Mouse (Mus musculus): ENCODE data around the gene Dlx5.

Gene Dlx5

DNA sequence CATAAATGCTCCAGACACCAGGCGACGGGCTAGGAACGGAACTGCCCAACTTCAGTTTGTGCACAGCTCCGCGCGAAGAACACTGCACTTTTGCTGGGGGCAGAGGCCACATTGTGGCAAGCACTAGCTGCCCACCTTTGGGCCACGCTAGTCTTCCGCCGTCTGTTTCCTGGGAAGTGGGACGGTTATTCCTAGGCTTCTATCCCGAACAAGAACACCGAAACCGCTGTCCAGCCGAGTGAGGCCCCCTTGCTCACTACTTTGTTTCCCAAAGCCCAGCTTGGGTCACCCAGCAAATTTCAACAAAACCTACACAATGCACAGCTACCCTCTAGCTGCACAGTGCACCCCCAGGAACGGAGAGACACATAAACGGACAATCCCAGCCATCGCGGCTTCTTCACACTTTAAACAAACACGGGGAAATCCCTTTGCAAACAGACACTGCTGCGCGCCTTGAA is 21.9 kb downstream of the Dlx5 start:
- no peak for DNase-seq (ENCODE audit: low spot score in 2 of 2)

DNA sequence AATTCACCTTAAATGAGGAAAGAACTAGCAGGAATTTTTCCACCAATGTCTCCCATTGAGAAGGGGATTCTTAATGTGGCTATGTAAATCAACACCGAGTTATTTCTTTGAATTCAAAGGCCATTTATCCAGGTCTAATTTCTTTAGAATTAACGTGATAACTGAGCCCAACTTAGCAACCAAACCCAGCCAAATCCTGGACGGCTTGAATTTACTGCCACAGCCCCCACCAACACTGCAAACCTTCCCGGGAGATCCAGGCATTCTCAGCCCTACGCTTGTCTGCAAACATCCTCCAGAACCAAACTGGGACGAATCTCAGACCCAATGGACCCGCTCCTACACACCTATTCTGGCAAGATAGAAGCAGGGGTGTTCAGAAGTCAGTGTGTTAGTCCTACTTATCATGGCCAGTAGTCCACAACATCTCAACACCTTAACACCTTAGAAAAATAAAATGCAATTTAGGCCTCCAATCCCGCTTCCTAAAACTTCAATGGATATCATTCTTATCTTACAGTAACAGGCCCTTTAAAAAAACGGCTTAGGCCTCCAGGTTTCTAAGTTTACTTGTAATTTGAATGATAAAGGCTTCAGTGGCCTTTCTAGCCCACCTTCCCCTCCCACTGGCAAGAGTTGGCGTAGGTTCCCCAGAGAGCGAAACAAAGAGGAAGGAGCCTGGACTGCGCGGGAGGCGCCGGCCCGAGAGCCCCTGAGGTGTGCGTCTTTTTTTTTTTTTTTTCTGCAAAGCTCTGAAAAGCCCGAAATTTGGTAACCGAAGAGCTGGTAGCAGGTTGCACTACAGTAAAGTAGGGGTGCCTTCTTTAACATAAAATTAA is 22.6 kb downstream of the Dlx5 start:
- no peak for DNase-seq (ENCODE audit: low spot score in 2 of 2)

DNA sequence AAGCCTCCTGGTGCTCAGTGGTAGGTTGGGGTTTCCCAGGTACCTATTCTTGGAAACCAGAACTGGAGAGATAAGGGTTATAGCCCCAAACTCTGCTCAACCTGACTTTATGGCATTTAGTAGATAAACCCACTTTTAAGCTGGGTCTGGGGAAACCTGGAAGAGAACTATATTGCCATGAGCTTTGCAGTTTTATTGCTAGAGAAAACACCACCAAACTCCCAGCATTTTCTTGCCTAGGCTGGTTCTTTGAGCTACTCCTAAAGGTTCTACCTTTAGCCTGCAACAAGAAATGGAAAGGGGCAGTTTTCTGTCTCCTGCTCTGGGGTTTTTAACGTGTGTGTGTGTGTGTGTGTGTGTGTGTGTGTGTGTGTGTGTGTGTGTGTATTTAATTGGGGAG is 23.3 kb downstream of the Dlx5 start:
- no peak for DNase-seq (ENCODE audit: low spot score in 2 of 2)

DNA sequence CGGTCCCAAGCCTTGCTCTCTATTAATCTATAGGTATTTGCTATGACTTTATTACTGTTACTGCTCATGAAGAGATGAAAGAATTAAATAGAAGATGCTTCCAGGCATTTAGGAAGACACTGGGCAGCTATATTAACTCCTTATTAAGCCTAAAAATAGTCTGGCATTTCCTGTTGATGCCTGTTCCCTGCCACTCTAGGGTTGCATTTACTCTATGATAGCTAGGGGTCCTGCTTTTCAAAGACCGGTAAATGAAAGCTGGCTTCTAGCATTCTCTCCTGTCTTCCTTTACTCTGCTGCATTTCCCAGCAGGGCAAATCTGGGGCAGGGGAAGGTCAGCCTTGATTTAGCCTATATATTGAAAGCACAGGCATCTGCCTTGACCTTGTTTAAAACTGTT is 24.1 kb downstream of the Dlx5 start:
- no peak for DNase-seq (ENCODE audit: low spot score in 2 of 2)

DNA sequence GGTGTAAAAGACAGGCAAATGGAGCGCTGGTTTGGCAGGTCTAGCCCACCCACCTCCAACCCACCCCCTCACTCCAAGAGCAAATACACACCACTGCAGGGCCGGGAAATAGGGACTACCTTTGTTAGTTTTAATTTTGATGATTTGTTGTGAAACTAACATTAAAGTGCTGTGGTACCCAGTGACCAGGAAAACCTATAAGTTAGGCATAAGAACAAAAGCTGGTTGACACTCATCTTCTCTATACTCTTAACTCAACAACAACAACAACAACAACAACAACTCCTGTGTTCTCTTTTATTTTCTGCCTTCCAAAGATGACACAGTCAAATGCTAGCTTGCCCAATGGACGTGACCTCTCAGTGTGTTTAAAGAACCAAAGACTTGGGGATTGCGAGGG is 25.0 kb downstream of the Dlx5 start:
- DNase-seq (ENCODE audit: low spot score in 2 of 2): no peak

DNA sequence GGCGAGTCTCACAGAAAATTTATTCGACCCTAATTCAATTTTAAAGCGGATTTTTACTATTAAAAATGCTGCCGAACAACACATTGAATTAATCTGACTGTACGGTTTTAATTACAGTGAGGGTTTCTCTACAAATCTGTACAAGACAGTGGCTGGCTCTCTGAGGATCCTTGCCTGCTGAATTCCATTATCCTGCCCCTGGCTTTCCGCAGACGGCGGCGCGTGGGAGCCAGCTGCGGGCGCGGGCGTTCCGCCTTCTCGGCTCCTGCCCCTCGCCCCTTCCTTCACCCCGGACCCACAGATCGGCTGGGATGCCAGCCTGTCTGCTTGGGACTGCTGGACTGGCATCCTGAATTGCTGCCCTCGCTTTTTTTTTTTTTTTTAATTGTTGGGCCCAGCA is 25.6 kb downstream of the Dlx5 start:
- no peak for DNase-seq (ENCODE audit: low spot score in 2 of 2)

DNA sequence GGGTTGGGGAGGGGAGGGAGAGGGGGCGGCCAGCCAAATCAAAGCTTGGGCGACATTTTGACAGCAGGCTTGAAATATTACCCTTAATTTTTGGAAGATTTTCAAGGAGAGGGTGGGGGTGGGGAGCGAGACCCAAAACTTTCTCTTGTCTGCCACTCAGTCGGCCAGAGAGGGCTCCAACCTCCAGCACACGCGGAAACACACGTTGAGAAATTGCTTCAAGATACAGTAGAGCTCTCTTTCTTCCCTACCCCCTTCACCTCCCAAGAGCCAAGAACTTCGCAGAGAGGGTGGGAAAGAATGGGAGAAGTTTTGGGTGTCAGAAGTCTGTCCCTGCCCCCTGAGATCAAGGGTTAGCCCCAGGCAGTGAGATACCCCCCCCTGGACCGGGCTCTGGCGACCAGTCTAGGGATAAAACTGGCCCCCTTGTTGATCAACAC is 26.1 kb downstream of the Dlx5 start:
- no peak for DNase-seq (ENCODE audit: low spot score in 2 of 2)

DNA sequence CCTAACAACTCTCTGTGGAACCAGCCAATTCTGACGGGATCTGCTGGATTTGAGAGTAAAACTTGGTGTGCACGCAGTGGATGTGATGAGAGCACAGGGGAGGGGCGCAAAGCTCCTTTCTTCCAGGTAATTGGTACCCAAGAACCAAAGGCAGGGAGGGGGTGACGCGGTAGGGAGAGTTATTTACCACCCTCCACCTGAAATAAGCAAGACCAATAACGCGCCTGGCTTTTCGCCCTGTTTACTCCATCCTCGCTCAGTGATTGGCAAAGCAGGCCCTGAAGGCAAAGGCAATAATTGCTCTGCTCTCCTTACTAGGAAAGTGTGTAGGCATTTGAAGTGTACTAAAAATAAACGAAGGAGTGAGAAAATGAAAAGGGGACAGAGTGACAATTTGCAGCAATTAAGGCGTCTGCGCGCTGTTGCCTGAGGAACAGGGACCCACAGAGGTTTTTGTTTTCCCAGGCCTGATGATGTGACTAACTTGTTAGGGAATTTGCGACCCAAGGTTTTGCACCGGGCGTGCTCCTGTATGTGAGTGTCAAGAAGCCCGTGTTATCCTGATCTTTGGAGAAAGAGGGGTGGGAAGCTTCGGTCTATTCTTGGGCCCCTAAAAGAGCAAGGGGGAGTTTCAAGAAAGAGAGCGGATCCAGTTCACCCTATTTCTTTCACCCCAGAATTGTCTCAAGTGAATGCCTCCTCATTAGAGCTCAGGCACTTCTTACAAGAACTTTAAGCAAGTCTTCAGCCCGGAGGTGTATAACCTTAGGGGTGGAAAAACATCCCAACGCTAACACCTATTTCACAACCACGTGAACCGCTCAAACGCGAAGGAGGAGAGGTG is 26.8 kb downstream of the Dlx5 start:
- peak in 1 of 2 experiments; percentile 3 for DNase-seq (ENCODE audit: low spot score in 2 of 2)

DNA sequence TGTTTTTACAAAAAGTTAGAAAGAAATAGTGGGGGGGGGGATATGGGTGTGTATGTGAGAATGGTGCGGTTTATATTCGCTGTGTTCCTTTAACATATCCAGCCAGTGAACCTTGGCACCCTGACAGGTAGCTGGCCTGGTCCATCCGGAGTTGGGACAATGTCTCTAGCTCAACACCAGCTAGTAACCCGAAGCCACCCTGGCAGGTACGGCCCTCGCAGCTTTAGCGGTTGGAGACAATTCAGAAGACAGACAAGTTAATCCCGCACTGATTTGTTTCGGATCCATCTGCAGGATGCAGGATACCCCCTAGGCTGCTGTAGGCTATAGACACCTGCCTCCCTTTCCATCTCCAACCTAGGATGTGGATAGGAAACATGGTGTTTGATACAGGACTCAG is 27.7 kb downstream of the Dlx5 start:
- no peak for DNase-seq (ENCODE audit: low spot score in 2 of 2)

DNA sequence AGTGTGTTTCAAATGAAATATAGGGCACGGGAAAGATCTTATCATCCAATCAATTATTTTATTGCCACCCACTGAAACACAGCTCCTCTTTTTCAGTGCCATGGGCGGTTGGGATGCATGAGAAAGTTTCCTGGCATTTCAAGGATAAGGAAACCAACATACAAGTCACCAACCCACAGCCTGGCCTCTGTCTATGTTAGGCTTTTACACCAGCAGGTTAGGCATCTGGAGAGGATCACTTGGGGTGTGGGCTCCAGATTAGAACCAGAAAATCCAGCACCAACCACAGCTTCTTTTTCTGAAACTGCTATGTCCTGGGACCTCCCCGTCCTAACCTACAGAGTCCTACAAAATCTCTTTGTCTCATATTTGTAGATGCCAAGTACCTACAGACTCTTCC is 28.9 kb downstream of the Dlx5 start:
- no peak for DNase-seq (ENCODE audit: low spot score in 2 of 2)

DNA sequence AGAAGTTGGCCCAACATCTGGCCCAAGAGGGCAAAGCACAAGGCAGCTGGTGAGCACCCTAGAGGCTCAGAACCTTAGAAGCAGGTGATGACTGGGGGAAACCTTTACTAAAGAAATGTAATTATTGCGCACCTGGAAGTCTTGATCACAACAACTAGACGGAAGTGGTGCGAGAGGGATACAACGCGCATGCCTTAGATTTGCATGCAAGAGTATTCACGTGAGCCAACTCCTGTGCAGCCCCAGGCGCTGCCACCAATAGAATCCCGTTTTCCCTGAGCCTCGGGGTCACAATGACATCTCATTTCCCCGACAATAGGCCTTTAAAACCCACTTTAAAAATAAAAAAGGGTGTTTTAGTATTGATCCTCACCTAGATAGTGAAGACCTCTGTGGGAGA is 30.7 kb downstream of the Dlx5 start:
- DNase-seq (ENCODE audit: low spot score in 2 of 2): no peak

DNA sequence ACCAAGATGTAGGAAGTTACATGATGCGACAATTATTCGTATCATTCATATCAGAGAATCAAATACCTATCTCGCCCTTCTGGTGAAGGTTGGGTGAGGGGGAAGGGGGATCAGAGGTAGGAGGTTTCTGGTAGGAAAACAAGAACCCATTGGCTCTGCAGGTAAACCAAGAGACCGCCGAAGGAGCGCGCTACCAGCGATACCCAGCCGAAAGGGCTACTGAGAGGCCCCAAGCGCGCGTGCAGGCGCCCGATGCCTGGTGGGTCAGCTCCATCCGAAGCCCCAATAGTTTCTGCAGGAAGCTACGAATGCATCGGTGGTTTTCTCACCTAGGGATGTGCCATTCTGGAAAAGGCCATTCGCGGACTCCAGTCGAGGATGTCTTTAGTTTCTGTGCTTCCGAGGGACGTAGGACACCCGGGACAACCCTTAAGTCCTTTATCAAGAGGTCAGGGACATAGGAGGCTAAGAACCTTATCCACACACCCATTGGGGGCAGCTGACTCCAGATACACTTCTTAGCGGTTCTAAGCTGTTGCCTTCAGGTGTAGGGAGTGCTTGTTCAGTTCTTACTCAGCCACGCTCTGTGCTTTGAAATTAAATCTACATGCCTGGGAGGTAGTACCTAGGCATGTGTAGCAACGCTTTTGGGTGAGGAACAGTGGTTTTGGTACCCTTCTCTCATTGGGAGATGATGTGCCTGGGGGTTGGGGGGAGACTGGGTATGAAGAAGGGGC is 31.4 kb downstream of the Dlx5 start:
- DNase-seq (ENCODE audit: low spot score in 2 of 2): no peak

DNA sequence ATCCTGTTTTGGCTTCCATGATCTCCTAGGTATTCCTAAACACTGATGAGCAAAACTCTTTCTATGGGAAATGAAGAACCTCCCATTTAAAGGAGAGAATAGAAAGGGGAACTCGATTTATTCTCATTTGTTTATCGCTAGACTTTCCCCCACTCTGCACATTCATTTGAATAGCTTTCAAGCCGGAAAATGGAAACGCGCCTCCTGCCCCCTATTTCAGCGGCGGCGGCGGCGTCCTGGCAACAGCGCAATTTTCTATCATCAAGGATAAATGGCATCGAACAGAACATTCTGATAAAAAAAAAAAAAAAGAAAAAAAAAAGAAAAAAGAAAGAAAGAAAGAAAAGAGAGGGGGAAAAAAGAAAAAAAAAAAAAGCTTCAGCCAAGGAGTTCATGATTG is 32.1 kb downstream of the Dlx5 start:
- no peak for DNase-seq (ENCODE audit: low spot score in 2 of 2)

DNA sequence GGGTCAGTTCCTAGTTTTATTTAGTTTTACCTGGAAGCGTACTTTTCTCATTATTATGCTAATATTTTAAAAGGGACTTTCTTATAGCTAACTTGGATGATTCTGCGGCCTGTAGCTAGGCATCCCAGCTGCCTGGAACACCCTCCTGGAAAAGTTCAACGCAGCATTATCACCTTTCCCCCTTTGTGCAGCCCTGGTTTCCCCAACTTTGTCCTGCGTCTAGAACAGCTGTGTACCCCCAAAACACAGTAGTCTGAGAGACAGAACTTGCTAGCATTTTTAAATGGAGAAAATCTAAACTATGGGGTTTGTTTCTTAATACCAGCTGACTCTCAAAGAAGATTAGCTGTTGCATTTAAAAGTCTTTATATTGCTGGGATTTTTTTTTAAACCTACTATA is 33.3 kb downstream of the Dlx5 start:
- DNase-seq (ENCODE audit: low spot score in 2 of 2): no peak

DNA sequence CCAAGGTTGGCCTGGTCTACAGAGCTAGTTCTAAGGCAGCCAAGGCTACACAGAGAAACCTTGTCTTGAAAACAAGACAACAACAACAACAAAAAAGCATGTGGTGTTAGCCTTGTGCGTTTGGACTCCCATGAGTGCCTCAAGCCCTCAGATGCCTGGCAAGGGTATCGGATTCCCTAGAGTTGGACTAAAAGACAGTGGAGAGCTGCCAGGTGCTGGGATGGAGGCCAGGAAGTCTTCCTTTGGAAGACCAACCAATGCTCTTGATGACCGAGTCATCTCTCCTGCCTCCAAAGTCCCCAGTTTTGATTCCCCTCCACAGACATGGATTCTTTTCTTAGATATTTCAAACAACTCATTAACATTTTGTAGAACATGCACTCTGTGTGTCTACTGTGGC is 48.6 kb downstream of the Dlx5 start:
- no peak for DNase-seq (ENCODE audit: low spot score in 2 of 2)

DNA sequence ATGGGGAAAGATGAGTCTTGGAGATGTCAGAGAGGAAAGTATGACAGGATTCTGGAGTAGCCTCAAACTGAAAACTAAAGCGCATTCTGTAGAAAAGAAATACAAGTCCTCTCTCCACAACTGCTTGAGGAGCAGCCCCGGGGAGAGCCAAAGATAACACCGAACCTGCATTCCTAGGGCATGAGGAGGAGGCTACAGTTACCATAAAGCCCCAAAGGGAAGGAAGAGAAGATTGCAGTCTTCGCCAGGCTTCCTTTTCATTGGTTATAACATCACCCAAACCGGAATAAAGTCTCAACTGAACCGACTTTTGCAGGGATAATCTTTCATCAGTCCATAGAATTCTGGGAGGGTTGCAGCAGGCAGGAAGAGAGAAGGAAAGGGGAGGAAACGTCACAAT is 51.4 kb downstream of the Dlx5 start:
- no peak for DNase-seq (ENCODE audit: low spot score in 2 of 2)

All from frontal cortex, postnatal 36 days (tissue).